Mouse (Mus musculus): Measurements from ENCODE around the gene 1700001C19Rik.

Gene 1700001C19Rik

GRCm38 (mm10) chr17:47436907-47437547 lies at the start of gene 1700001C19Rik:
Gene 1700001C19Rik (minus strand): TSS chr17:47437376.
- DNase-seq (ENCODE audit: extremely low spot score), result no peak

DNA sequence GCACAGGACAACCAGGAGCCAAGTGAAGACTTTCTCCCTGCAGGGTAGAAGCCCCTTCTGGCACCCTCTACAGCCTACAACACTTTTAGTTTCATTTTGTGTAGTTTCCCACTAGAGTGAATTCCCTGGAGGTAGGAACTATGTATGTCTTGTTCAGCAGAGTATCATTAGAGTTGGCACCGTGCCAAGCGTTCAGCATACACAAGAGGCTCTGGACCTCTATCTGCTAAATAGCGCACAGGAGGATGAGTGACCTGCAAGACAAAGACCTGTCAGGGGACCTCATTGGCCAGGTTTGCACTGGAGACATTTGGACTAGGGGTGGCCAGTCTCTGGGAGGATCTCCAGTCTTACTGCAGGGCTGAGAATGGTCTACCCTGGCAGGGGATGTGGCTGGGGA lies 48.6 kb upstream of the 1700001C19Rik start:
- no peak for DNase-seq (ENCODE audit: extremely low spot score)

GRCm38 (mm10) chr17:47484993-47485392 lies 47.8 kb upstream of the 1700001C19Rik start:
- no peak for DNase-seq (ENCODE audit: extremely low spot score)

DNA sequence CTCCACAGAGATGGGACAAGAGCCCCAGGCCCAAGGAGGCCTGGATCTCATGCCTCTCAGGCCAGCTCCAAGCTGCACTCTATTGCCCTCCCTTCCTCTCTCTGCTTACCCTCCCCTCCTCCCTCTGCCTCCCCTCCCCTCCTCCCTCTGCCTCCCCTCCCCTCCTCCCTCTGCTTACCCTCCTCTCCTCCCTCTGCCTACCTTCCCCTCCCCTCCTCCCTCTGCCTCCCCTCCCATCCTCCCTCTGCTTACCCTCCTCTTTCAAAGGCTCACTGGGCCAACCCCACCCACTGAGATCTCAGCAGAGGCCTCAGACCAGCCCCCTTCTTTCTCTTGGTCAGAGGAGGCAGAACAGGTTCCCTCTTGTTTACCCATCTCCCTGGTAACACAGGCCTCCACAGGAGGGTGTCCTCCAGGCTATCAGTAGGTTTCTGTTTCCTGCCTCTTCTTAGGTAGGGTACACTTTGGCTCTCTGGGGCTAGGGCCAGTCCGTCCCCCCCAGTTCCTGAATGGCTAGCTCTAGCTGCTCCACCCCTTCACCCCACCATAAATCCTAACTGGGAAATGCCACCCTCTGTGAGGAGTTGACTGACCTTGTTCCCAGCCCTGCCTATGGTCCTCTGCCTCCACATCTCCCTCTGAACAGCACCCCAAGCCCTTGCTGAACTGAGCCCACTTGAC lies 47.2 kb upstream of the 1700001C19Rik start:
- DNase-seq (ENCODE audit: extremely low spot score), result peak; percentile 54

DNA sequence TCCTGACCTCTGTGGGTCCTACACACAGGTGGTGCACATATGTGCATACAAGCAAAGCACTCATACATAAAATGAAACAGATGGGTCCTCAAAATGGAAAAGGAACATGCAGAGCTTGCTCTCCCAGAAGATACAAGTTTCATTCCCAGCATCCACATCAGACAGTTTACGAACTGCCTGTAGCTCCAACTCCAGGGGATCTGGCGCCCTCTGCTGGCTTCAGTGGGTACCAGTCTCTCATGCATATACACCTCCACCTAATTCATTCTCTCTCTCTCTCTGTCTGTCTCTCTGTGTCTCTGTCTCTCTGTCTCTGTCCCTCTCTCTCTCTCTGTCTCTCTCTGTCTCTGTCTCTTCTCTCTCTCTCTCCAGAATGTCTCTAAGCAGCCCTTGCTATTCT lies 45.2 kb upstream of the 1700001C19Rik start:
- DNase-seq (ENCODE audit: extremely low spot score), result peak; percentile 65

DNA sequence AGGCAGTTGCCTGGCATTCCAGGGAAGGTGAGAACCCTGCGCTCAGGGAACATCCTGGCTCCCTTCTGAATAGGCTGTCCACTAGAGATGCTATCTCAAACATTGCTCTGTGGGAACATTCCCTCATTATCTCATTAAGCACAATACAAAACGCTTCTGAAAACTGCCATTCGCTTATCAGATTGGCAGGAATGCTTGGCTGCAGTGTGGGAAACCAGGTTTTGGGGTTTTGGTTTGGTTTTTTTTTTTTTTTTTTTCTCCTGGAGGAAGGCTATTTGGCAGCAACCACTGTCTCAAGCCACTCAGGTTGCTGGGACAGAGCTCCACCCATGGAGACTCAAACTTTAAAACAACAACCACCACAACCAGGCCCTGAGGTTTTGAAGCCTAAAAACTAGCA lies 42.7 kb upstream of the 1700001C19Rik start:
- DNase-seq (ENCODE audit: extremely low spot score), result no peak

DNA sequence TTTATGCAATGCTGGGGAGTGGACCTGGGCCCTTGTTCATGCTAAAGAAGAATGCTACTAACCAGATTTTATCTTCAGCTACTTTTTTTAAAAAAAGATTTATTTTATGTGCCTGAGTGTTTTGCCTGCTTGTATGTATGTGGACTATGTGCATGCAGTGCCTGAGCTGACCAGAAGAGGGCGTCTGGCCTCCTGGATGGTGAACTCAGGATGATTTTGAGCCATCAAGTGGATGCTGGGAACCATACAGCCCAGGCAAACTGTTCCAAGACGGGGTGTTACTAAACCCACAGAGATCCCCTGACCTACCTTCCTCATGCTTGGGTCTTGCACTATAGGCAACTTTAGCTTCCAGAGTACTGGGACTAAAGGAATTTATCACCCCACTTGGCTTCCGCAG lies 38.5 kb upstream of the 1700001C19Rik start:
- DNase-seq (ENCODE audit: extremely low spot score), result no peak

GRCm38 (mm10) chr17:47475181-47475580 lies 38.0 kb upstream of the 1700001C19Rik start:
- no peak for DNase-seq (ENCODE audit: extremely low spot score)

GRCm38 (mm10) chr17:47474250-47474649 lies 37.1 kb upstream of the 1700001C19Rik start:
- DNase-seq (ENCODE audit: extremely low spot score), result no peak

DNA sequence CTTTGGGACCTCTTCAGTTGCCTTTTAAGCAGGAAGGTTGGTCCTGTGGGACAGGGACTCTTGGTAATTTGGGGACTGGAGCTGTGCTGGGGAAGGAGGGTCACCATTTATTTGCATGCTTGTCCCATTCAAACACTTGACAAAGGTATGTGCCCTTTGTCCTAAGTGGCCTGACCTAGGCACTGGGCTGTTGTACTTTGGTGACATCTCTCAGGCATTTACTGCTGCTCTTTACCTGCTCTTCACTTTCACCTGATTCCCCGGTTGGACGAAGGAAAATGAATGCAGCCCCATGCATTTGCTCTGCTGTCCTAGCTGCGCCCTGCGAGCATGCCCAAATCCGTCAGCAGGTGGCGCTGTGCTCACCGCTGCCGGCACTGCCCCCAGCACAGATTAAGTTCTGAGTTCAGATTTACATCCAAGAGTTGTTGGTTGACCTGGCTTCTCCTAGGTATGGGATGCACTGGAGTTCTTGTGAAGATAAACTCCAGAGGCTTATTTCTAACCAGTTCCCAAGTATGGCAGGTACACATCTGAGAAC lies 36.3 kb upstream of the 1700001C19Rik start:
- DNase-seq (ENCODE audit: extremely low spot score), result no peak

- DNase-seq (ENCODE audit: extremely low spot score), result no peak
Observed at GRCm38 (mm10) chr17:47472435-47473350, 35.5 kb upstream of the 1700001C19Rik start.

DNA sequence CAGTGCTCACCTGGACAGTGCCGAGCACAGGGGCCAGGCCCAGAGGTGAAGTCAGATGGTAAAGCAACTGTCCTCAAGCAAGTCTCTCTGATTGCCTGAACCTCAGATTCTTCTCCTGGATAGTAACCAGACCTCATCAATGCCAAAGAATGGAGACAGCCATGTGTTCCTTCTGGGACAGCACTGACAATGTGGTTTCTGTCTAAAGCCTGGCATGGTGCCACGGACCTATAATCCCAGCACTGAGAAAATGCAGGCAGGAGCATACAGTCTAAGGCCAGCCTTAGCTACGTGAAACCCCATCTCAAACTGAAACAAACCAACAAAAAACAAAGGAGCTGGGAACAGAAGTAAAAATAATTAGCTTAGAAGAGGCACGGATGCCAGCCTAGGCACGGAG lies 33.5 kb upstream of the 1700001C19Rik start:
- no peak for DNase-seq (ENCODE audit: extremely low spot score)

GRCm38 (mm10) chr17:47470121-47470520 lies 32.9 kb upstream of the 1700001C19Rik start:
- DNase-seq (ENCODE audit: extremely low spot score), result no peak

DNA sequence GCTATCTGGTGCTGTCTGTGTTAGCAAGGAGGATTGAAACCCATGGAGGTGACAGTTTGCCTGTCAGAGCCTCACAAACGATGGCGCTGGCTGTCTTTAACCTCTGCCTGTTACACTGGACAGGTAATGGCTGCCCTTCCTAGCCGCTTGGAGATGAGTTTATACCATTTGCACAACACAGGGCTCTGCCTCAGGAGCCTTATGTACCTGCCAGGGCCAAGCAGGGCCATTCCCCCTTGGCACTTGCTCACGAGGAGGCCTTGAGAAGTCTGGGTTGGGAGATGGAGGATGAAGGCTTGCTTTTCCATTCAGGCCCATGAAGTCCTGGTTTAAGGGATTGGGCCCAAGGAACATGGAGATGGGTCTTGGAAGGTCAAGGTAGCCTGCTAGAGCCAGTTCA lies 32.5 kb upstream of the 1700001C19Rik start:
- no peak for DNase-seq (ENCODE audit: extremely low spot score)

DNA sequence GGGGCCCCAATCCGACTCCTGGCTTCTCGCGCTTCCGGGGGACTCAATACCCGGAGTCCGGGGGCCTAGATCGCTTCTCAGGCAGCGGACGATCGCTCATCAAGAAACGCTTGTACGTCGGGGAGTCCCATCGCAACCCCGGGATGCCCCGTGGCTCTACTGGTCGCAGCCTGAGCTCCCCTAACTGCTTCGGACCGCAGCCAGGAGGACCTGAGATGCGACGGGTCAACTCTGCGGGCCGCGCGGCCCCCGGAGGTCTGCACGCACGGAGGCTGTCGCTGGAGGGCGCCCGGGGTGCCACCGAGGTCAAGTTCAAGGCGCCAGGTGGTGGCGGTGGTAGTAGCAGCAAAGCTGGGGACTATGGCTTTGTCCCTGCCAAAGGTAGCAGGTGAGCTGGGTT lies 31.3 kb upstream of the 1700001C19Rik start:
- DNase-seq (ENCODE audit: extremely low spot score), result no peak

DNA sequence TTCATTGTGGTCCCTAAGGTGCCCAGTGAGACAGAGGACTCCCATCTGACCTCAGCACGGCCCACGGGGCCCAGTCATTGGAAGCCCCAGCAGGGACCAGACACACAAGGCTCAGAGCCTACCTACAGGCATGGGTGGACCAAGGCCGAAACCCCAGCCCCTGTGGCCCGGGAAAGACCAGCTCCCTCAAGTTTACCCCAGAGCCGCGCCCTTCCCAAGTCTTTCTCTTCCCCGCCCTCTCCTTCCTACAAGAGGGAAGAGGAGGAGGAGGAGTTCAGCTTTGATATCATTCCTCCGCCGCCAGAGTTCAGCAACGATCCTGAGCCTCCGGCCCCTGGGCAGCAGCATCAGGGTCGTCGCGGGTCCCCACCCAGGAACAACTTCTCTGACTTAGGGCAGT lies 30.9 kb upstream of the 1700001C19Rik start:
- DNase-seq (ENCODE audit: extremely low spot score), result no peak

DNA sequence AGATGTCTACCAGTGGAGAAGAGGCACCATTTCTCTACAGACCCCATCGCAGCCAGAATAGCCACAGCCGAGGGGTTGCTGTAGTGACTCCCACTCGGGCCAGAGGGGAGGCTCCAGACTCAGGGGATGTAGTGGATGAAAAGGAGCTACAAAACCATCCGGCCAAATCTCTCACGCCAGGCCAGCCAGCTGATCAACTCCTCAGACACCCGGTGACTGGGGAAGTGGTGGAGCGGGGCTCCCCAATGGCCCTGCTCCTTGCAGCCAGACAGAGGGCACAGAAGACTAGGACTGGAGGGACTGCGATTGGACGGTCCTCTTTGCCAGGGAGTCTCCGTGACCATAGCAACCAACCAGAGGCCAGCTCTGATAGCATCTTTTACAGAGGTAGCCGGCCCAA lies 30.5 kb upstream of the 1700001C19Rik start:
- no peak for DNase-seq (ENCODE audit: extremely low spot score)

- no peak for DNase-seq (ENCODE audit: extremely low spot score)
Observed at GRCm38 (mm10) chr17:47466284-47466683, 29.1 kb upstream of the 1700001C19Rik start.

- DNase-seq (ENCODE audit: extremely low spot score), result no peak
Observed at GRCm38 (mm10) chr17:47465016-47465415, 27.8 kb upstream of the 1700001C19Rik start.

DNA sequence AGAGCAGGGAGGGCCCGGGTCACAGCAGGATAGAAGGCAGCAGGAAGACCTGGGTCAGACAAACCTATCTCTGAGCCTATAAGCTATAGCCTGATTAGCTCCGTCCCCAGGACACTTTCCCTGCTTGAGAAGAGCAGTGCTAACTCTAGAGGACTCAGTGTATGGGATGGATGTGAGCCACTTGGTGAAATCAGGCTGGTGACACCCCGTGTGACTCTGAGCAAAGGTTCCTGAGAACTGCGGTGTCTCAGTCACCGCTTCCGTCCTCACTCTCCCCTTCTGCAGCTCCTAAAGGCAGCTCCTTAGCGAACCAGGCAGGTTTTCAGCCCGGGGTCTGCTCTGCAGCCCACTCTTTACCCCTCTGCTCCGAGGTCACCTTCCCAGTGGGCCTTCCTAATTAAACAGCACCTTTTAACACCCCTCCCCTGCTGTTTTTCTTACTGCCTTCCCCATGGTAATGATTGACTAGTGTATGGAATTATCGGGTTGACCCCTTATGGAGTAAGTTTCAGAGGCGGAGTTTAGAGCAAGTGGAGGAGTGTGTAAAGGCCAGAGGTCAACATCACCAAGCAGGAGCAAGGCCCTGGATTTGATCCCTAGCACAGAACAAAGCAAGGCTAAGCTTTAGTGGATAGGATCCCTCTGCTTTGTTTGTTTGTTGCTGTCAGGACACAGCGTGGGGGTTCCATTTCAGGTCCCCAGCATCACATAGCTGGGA lies 27.2 kb upstream of the 1700001C19Rik start:
- no peak for DNase-seq (ENCODE audit: extremely low spot score)

DNA sequence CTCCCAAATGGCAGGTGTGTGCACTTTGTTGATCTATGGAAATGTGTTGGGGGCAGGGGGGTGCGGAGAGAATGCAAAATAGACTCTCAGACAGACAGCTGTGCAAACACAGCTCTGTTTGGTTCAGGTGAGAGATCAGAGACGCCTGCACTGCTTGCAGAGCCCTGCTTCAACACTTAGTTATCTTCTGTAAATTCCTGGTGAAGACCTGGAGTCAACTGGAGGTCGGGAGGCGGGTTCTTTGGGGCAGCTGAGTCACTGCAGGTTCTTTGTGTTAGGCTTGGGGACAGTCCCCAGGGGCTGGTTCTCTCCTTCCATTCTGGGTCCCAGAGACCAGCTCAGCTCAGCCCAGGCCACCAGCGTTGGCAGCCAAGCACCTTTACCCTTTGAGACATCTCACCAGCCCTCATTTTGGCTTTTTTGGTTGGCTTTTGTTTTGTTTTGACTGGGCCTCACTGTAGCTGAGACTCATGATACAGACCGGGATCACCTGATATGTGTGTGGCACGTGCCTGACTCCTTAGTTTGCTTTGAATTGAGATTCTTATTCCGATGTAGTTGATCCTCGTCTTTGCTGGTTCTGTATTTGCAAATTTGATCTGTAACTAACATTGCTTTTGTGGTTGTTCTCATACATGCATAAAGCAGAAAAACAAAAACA lies 25.7 kb upstream of the 1700001C19Rik start:
- no peak for DNase-seq (ENCODE audit: extremely low spot score)

Data from embryo, embryonic 9.5 days (tissue).